ENCODE assay signal across 8 mouse cellular contexts in the genomic region with DNA sequence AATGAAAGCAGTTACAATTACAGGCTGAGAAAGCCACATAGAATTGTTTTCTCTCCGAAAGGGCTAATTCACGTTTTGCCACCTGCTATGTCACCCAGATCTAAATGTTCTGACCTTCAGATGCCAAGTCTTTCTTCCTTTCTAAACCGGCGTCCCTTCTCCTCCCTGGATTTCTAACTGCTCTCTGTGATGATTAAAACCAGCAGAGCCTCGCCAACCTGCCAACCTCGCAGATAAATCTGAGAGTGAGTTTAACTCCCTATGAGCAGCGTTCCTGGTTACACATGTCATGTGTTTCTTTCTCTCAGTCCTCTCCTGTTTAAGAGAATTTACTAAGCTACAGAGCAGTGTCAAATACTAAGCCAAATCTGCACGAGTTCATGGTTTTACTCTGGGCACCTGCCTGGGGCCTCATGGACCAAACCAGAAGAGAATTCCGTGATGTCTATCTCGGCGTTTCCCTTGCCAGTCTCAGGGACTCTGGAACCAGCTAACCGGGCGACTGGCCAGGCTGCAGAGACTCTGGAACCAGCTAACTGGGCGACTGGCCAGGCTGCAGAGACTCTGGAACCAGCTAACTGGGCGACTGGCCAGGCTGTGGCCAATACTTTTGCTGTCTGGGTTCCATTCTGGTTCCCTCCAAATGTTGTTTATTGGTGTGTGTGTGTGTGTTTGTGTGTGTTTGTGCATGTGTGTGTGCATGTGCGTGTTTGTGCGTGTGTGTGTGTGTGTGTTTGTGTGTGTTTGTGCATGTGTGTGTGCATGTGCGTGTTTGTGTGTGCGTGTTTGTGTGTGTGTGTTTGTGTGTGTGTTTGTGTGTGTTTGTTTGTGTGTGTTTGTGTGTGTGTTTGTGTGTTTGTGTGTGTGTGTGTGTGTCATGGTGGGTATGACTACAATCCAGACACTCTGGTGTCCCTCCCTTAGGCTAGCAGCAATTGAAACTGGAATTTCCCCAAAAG. TPM values are rescaled to one million over a fixed set of nuclear protein-coding genes. Genes with fewer than 3 reads are reported as not detected.
A peak's percentile ranks its signal among the peaks of the same experiment; 100 is the strongest.
DNase-seq lines count a peak whose midpoint lies in the region; ATAC-seq lines count a peak whose summit lies in the region.

No protein-coding gene starts in this region.

- peak overlapping the region; percentile 66 for H3K9ac ChIP-seq in heart, embryonic 13.5 days

- no peaks in the 10 kb centered on the region for H3K9me3 ChIP-seq in heart, embryonic 13.5 days

- no peaks in the 10 kb centered on the region for H3K36me3 ChIP-seq in heart, embryonic 13.5 days

- WGBS in heart, embryonic 13.5 days, result 50% methylated on average over 19 of the region's 19 CpGs

- H3K27ac ChIP-seq in heart, embryonic 13.5 days (replicated peaks), result peak overlapping the region; percentile 62

- H3K27me3 ChIP-seq in heart, embryonic 13.5 days (replicated peaks), result no peaks in the 10 kb centered on the region

- H3K4me2 ChIP-seq in heart, embryonic 13.5 days, result peak overlapping the region; percentile 42

- peak; percentile 13 to 45 for DNase-seq in layer of hippocampus, adult 18-20 months (ENCODE audit: low spot score in 2 of 2)
- no peak for DNase-seq in layer of hippocampus, postnatal 25 days (ENCODE audit: extremely low spot score in 1 of 2, low spot score in 1 of 2)
- DNase-seq in adrenal gland, adult 2 months, result peak; percentile 81
- peak; percentile 22 to 33 for DNase-seq in left cerebral cortex, postnatal 36 days (ENCODE audit: low spot score in 2 of 2)
- DNase-seq in testis, postnatal 10 days (ENCODE audit: low spot score), result peak; percentile 77
- no peak for DNase-seq in cerebellum, adult 9-11 months
- no peak for DNase-seq in retina, postnatal 1 day

- ATAC-seq in heart, embryonic 13.5 days (ENCODE audit: extremely low read depth, insufficient number of reproducible peaks, low FRiP score, low TSS enrichment), result no peak

- peaks cover 21% of the 10 kb centered on the region for H3K4me1 ChIP-seq in heart, embryonic 13.5 days

- H3K4me3 ChIP-seq in heart, embryonic 13.5 days, result no peak overlapping the region

- intact Hi-C loops in left cerebral cortex, postnatal 36 days (cut with DNase I), result no loop called here

RNA-seq across cellular contexts. Expression of a gene that starts 7.9 kb away (rescaled TPM):
- 10 to 100 TPM; 54.3 to 61.9 TPM for total RNA-seq in layer of hippocampus, adult 18-20 months (2021)
- total RNA-seq in layer of hippocampus, postnatal 25 days (2021), result 10 to 100 TPM; 56.5 to 57.5 TPM
- 10 to 100 TPM; 47.0 to 55.4 TPM for total RNA-seq in adrenal gland, adult 2 months (2021)
- polyA plus RNA-seq in adrenal gland, adult 2 months (2012; rRNA removed), result 145 and 155 TPM in 2 replicates
- 38.7 and 41.5 TPM in 2 replicates for polyA plus RNA-seq in heart, embryonic 13.5 days (2015; fragmentation: Nextera tagmentation; extraction: Ambion mirVana)
- 10 to 100 TPM; 47.0 to 66.1 TPM for total RNA-seq in left cerebral cortex, postnatal 36 days (2021)

RNA-seq across cellular contexts. Expression of a gene that starts 27.7 kb away (rescaled TPM):
- total RNA-seq in layer of hippocampus, adult 18-20 months (2021), result 10 to 100 TPM; 31.1 to 32.5 TPM
- total RNA-seq in layer of hippocampus, postnatal 25 days (2021), result 10 to 100 TPM; 32.2 to 33.3 TPM
- 10 to 100 TPM; 10.4 to 20.4 TPM for total RNA-seq in adrenal gland, adult 2 months (2021)
- 9.1 and 9.2 TPM in 2 replicates for polyA plus RNA-seq in adrenal gland, adult 2 months (2012; rRNA removed)
- 8.2 and 8.5 TPM in 2 replicates for polyA plus RNA-seq in heart, embryonic 13.5 days (2015; fragmentation: Nextera tagmentation; extraction: Ambion mirVana)
- total RNA-seq in left cerebral cortex, postnatal 36 days (2021), result 10 to 100 TPM; 30.2 to 30.9 TPM

Comparison
In these comparisons a context has a peak if more than half of its experiments do, and no peak if none do; other contexts are left out.
1. DNase-seq: peak in layer of hippocampus, adult 18-20 months (2 of 2), adrenal gland, adult 2 months (single experiment), left cerebral cortex, postnatal 36 days (2 of 2) and testis, postnatal 10 days (single experiment); none in layer of hippocampus, postnatal 25 days (0 of 2), cerebellum, adult 9-11 months (single experiment) and retina, postnatal 1 day (single experiment).